Mouse (Mus musculus) kidney, postnatal 0 days (tissue): ENCODE measurements around the gene Tmem218. TPM values are rescaled to one million over a fixed set of nuclear protein-coding genes. Genes with fewer than 3 reads are reported as not detected.

Source experiments
- ATAC-seq: fragments of 200-750 bp; cut with Nextera tagmentation; replicated peaks from 2 replicates; pipeline ENCODE4 v1.8.0; 2017; ENCODE audit warnings: low read depth, moderate number of reproducible peaks, moderate TSS enrichment, moderate library complexity; ENCODE audit not compliant: low FRiP score
- DNase-seq: peaks from one replicate; pipeline ENCODE4 v3.0.0-alpha.2; 2016; ENCODE audit warnings: low spot score
- H3K27ac ChIP-seq: fragments of 300-500 bp; sonication (generic); 2 replicates; pipeline ENCODE4 v1.5.1; 2014; ENCODE audit warnings: mild to moderate bottlenecking
- H3K27me3 ChIP-seq: fragments of 300-500 bp; sonication (generic); 2 replicates; pipeline ENCODE4 v1.6.1; 2014; ENCODE audit warnings: low read length, mixed read lengths; ENCODE audit not compliant: insufficient read depth
- H3K36me3 ChIP-seq: fragments of 300-500 bp; sonication (generic); 2 replicates; pipeline ENCODE4 v1.6.1; 2014; ENCODE audit warnings: low read length, mixed read lengths; ENCODE audit not compliant: insufficient read depth
- H3K4me1 ChIP-seq: fragments of 300-500 bp; sonication (generic); replicated peaks from 2 replicates; pipeline ENCODE4 v1.6.1; 2014; ENCODE audit warnings: antibody characterized with exemption, low read length, mixed read lengths; ENCODE audit not compliant: insufficient read depth
- H3K4me2 ChIP-seq: fragments of 300-500 bp; sonication (generic); 2 replicates; pipeline ENCODE4 v1.6.1; 2014; ENCODE audit warnings: mild to moderate bottlenecking, low read length, moderate library complexity, mixed read lengths
- H3K4me3 ChIP-seq: fragments of 300-500 bp; sonication (generic); replicated peaks from 2 replicates; pipeline ENCODE4 v1.5.1; 2014; ENCODE audit warnings: low read depth, low read length
- H3K9ac ChIP-seq: fragments of 300-500 bp; sonication (generic); 2 replicates; pipeline ENCODE4 v1.6.1; 2014; ENCODE audit warnings: low read depth, low read length
- H3K9me3 ChIP-seq: fragments of 300-500 bp; sonication (generic); replicated peaks from 2 replicates; pipeline ENCODE4 v1.6.1; 2016; ENCODE audit warnings: low read length, inconsistent platforms, mixed read lengths
- CTCF ChIP-seq: IDR thresholded peaks from 2 replicates; pipeline ENCODE4 v1.5.1; 2016; ENCODE audit warnings: antibody characterized with exemption, low read depth, mild to moderate bottlenecking, moderate library complexity
- WGBS: fragments of 180-500 bp; shearing (Covaris S2); extraction: QIAGEN DNeasy Blood & Tissue Kit; methylation state at CpG from one replicate; pipeline ENCODE4 v1.1.7; 2014; 5-methylcytosine and 5-hydroxymethylcytosine counted together
- polyA plus RNA-seq: library from polyadenylated mRNA; unstranded; fragments of >200 nt; fragmentation: Nextera tagmentation; extraction: Ambion mirVana; gene quantifications from 2 replicates; pipeline ENCODE4 v1.2.1, GENCODE M21; 2015

Gene Tmem218
- polyA plus RNA-seq, 1 experiment from 2014 or later, result 15.5 TPM

DNA sequence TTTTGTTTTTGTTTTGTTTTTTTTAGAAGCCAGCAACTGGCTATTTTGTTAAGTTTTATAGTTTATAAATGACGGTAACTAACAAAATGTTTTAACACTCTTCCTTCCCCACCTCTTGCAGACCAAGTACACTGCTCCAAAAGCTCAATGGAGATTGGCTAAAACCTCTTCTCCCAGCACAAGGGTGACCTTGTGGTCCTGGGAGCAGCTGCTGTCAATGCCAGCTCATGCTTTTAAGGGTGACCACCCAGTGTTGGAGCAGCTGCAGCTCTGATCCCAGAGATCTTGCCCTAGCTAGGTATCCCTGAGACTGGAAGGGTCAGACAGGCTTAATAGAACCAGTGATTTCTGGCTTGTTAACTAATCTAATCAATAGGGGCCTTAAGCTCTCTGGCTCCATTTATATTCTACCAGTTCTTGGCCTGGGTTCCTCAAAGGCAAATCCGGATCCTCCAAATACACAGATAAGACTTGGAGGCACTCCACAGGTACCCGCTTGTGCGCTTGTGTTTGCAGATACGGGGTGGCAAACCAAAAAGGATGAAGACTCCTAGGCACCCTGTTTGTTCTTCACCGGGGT, 46.6 kb downstream of the Tmem218 start:
- H3K27me3 ChIP-seq, result no peaks in the 10 kb centered on the region
- peak overlapping the region; percentile 83 for H3K4me2 ChIP-seq
- peak overlapping the region; percentile 42 for H3K4me3 ChIP-seq
- WGBS, result 27% methylated on average over 6 of the region's 6 CpGs
- H3K27ac ChIP-seq, result no peak overlapping the region
- DNase-seq (no peak), ATAC-seq (no peak)
- peaks cover 4% of the 10 kb centered on the region; the same call in 1 of the 2 replicates for H3K4me1 ChIP-seq
- H3K9me3 ChIP-seq, result no peaks in the 10 kb centered on the region
- no peak for TF ChIP-seq CTCF
- H3K36me3 ChIP-seq, result no peaks in the 10 kb centered on the region
- H3K9ac ChIP-seq, result peak overlapping the region; percentile 50; the same call in 1 of the 2 replicates

DNA sequence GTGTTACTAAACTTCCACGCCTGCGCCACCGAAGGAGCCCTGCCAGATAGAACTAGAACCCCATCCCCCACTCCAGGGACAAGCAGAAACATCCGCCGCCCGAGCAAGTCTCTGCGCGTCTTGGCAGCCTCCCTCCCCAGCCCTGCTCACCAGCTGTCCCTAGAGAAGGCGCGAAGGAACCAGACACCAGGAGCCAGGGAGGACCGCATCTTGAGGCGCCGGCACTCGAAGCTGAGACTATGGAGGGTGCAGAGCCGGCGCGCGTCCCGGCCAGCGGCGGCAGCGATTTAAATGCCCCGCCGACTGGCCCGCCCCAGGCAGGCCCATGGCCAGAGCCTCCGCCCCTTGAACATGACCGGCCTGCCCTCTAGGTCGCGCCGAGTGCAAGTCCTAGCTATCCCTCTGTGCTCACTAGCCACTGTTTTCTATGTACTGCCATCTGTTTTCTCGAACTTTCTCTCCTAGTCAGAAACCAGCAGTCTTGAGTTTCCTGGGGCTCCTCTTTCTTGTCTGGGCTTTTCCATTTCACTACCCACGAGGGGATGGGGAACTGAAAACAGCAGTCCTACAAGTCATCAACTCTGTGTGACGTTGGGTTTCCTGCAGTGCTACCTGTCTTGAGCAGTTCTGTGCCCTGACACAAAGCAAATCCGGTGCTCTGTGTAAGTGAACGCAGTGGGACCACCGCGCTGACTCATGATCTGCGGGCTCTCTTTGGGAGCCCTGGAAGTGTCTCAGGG, 47.3 kb downstream of the Tmem218 start, which contains the start of gene Slc37a2:
Slc37a2 (minus strand) TSS at position 590 of the 740 bp plus-strand sequence.
- H3K4me2 ChIP-seq, result peak within 1 kb of the TSS; percentile 83
- 0 out of 2 replicates have a peak within 1 kb of the TSS, but pooled peaks have one; percentile 25 for H3K27ac ChIP-seq
- peak within 1 kb of the TSS; percentile 42 for H3K4me3 ChIP-seq
- DNase-seq (peak; percentile 72), ATAC-seq (peak; percentile 84)
- TF ChIP-seq CTCF, result no peak
- WGBS, result 2% methylated on average over 38 of the region's 38 CpGs
- H3K9ac ChIP-seq, result peak within 1 kb of the TSS; percentile 50
- H3K4me1 ChIP-seq, result peaks cover 4% of the 10 kb centered on the region; the same call in 1 of the 2 replicates
- H3K27me3 ChIP-seq, result no peaks in the 10 kb centered on the region
- no peaks in the 10 kb centered on the region for H3K36me3 ChIP-seq
- H3K9me3 ChIP-seq, result no peaks in the 10 kb centered on the region

DNA sequence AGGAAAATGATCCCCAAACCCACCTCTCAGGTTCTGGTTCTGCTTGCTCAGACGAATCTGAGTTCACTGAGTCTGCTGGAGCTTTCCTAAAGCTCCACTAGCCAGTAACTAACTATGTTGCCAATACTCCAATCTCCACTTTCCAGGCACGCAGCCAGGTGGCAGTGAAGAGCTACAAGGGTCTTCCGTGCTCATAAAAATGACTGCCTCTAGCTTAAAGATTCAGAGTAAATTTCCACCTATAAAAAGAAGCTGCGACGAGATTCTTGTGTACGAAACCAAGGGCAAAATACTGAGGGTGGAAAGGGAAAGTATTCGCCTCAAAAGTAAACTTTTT, 47.8 kb downstream of the Tmem218 start:
- Histone ChIP-seq H3K9ac (peak overlapping the region; percentile 27; the same call in 1 of the 2 replicates), H3K27me3 (no peaks in the 10 kb centered on the region), H3K4me2 (peak overlapping the region; percentile 83), H3K36me3 (no peaks in the 10 kb centered on the region), H3K4me1 (peaks cover 4% of the 10 kb centered on the region; the same call in 1 of the 2 replicates), H3K9me3 (no peaks in the 10 kb centered on the region), H3K4me3 (peak overlapping the region; percentile 42), H3K27ac (0 out of 2 replicates have a peak overlapping the region, but pooled peaks have one; percentile 25)
- DNase-seq, result peak; percentile 86
- WGBS, result 23% methylated on average over 7 of the region's 7 CpGs
- peak; percentile 67; the same call in 1 of the 2 replicates for ATAC-seq
- peak; percentile 82 for TF ChIP-seq CTCF

DNA sequence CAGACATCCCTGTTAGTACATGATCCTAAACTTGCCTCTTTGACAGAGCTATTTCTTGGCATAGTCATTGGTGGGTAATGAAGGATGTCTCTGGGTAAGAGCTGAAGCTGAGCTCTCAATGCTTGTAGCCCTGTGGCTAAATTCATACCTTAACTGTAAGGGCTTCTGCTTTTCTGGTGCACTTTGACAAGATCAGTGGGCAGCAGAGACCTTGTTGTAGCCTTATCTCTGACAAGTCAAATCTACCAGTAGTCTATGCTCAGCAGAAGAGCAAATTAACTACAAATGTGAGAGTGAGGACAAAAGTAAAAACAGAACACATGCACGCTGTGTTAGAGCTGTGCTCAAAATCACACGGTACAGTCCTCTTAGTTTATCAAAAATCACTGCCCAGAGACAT, 58.6 kb downstream of the Tmem218 start:
- no peaks in the 10 kb centered on the region for H3K27me3 ChIP-seq
- 90% methylated on average over 2 of the region's 2 CpGs for WGBS
- H3K4me1 ChIP-seq, result no peaks in the 10 kb centered on the region
- H3K36me3 ChIP-seq, result no peaks in the 10 kb centered on the region
- no peak overlapping the region for H3K4me2 ChIP-seq
- ATAC-seq (no peak), DNase-seq (no peak)
- H3K27ac ChIP-seq, result no peak overlapping the region
- H3K4me3 ChIP-seq, result no peak overlapping the region
- TF ChIP-seq CTCF, result no peak
- H3K9ac ChIP-seq, result no peak overlapping the region
- H3K9me3 ChIP-seq, result no peaks in the 10 kb centered on the region

Other genes with a start within 250 kb of the Tmem218 start
- gene Pknox2, start 60.8 kb upstream of the Tmem218 start, polyA plus RNA-seq, result 6.0 and 8.2 TPM in 2 replicates
- gene Slc37a2, start 47.5 kb downstream of the Tmem218 start, polyA plus RNA-seq, result 1.3 and 1.5 TPM in 2 replicates
- 4.8 TPM in 2 replicates for gene Ccdc15, start 140.2 kb downstream of the Tmem218 start, polyA plus RNA-seq
- 0.09 and 0.16 TPM in 2 replicates for gene Hepacam, start 159.1 kb downstream of the Tmem218 start, polyA plus RNA-seq
- 17.5 and 19.4 TPM in 2 replicates for gene Robo4, start 193.7 kb downstream of the Tmem218 start, polyA plus RNA-seq
- gene Robo3, start 225.0 kb downstream of the Tmem218 start, polyA plus RNA-seq, result 0.25 and 0.51 TPM in 2 replicates